Mouse (Mus musculus): ENCODE measurements around the gene Hoxb7. TPM values are rescaled to one million over a fixed set of nuclear protein-coding genes. Genes with fewer than 3 reads are reported as not detected.

The Hoxb7 gene
- total RNA-seq, 2 experiments from 2014 or later: not detected

DNA sequence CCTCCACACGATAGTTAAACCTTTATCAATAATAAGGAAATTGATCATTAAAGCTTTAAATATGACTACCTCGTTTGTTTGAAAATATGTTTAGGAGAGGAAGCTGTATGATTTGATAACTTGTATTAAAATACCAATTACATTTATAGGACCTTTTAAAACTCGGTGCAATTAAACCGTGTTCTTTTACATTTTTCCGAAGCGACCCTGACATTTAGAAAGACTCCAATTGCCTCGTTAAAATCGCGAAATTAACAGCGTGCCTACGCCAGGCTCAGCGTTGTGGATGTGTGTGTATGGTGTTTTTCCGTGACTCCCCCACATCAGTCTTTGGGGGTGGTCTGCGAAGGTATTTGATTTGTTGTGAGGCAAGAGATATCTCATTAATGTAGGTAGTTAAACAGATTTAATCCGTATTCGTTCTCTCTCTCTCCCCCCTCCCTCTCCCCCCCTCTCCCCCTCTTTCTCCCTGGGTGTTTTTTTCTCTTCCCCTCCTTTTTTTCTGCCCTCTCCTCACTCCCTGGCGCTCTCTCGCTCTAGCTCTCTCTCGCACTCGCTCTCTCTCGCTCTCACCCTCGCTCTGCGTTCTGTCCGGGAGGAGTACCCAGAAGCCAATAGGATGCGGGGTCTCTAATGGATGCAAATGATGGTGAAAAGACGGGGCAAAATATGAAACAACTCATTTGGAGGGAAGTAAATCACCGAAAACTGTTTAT is 4.4 kb upstream of the Hoxb7 start, which contains the start of gene Hoxb8:
Gene Hoxb8 (plus strand): TSS at position 51 of the 716 bp plus-strand sequence.
- intact Hi-C loops (cut with DNase I): loop anchor here (2.0 to 10.0 kb wide), 4 partner anchors 277 to 579 kb away; partner anchors contain the start of gene Igf2bp1

GRCm38 (mm10) chr11:96282795-96283430 is 3.5 kb upstream of the Hoxb7 start:
- intact Hi-C loops (cut with DNase I): loop anchor here (5.0 to 10.0 kb wide), 3 partner anchors 278 to 462 kb away; partner anchors contain the start of gene Igf2bp1
- no peak for DNase-seq (ENCODE audit: extremely low spot score in 1 of 2, low spot score in 2 of 2)

More for the DNA sequence above, 4.4 kb upstream of the Hoxb7 start, which contains the start of gene Hoxb8:
- DNase-seq (ENCODE audit: extremely low spot score in 1 of 2, low spot score in 2 of 2): no peak

GRCm38 (mm10) chr11:96284041-96284749 is 2.2 kb upstream of the Hoxb7 start:
- intact Hi-C loops (cut with DNase I): loop anchor here (5.0 to 10.0 kb wide), 3 partner anchors 279 to 461 kb away; partner anchors contain the start of gene Igf2bp1
- DNase-seq (ENCODE audit: extremely low spot score in 1 of 2, low spot score in 2 of 2): peak in 1 of 2 experiments; percentile 36

GRCm38 (mm10) chr11:96284774-96285734 is 1.4 kb upstream of the Hoxb7 start:
- intact Hi-C loops (cut with DNase I): loop anchor here (5.0 to 10.0 kb wide), 3 partner anchors 280 to 460 kb away; partner anchors contain the start of gene Igf2bp1

DNA sequence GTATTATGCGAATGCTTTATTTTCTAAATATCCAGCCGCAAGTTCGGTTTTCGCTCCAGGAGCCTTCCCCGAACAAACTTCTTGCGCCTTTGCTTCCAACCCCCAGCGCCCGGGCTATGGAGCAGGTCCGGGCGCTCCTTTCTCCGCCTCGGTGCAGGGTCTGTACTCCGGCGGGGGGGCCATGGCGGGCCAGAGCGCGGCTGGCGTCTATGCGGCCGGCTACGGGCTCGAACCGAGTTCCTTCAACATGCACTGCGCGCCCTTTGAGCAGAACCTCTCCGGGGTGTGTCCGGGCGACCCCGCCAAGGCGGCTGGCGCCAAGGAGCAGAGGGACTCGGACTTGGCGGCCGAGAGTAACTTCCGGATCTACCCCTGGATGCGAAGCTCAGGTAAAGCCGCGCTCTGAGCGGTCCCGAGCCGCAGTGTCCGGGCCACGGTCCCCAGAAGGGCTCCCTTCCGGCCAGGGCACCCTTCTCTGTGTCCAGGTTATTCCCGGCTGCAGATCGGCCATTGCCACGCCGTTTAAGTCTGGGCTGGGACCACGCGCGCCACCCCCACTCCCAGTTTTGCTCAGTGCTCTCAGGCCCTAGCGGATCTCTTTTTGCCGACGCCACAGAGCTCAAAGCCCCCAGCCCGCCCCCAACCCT is 439 bp downstream of the Hoxb7 start:
- intact Hi-C loops (cut with DNase I): loop anchor here (10.0 kb wide), 2 partner anchors 282 to 458 kb away; partner anchors contain the start of gene Igf2bp1

More at GRCm38 (mm10) chr11:96284774-96285734, 1.4 kb upstream of the Hoxb7 start:
- DNase-seq (ENCODE audit: extremely low spot score in 1 of 2, low spot score in 2 of 2): no peak

GRCm38 (mm10) chr11:96287411-96287810 is 988 bp downstream of the Hoxb7 start:
- DNase-seq (ENCODE audit: extremely low spot score in 1 of 2, low spot score in 2 of 2): no peak
- intact Hi-C loops (cut with DNase I): loop anchor here (10.0 kb wide), 2 partner anchors 283 to 457 kb away; partner anchors contain the start of gene Igf2bp1

More for the DNA sequence above, 439 bp downstream of the Hoxb7 start:
- DNase-seq (ENCODE audit: extremely low spot score in 1 of 2, low spot score in 2 of 2): no peak

DNA sequence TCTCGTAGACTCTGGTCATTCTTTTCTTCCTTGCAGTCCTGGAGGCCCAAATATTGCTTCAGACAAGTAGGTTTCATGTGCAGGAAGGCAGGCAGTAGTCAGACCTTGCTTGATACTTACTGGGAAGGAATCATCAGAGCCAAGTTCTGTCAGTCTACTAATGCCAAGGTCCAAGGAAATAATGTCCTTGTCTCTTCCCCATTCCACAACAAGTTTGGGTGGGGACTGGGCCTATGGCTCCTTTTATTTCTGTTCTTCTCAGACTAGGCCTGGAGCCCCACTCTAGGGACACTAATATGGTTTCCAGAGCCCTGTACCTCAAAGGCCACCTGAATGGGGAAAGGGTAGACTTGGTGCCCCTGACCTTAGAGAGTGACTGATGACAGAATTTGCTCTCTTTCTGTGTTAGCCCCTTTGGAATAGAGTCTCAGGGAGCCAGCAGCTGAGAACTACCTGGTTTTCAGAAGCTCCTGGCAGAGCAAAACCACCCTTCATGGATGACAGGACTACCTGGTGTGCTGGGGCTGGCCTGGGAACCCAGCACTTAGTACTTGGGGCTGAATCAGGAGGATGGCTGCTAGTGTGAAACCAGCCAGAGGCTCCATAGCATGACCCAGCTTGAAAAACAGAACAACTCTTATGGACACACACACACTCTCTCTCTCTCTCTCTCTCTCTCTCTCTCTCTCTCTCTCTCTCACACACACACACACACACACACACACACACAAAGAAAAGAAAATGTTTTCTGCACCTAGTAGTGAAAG is 2.2 kb downstream of the Hoxb7 start:
- intact Hi-C loops (cut with DNase I): loop anchor here (10.0 kb wide), 2 partner anchors 284 to 456 kb away; partner anchors contain the start of gene Igf2bp1
- DNase-seq (ENCODE audit: extremely low spot score in 1 of 2, low spot score in 2 of 2): no peak

GRCm38 (mm10) chr11:96289293-96289692 is 2.9 kb downstream of the Hoxb7 start:
- intact Hi-C loops (cut with DNase I): loop anchor here (10.0 kb wide), 2 partner anchors 284 to 456 kb away; partner anchors contain the start of gene Igf2bp1
- no peak for DNase-seq (ENCODE audit: extremely low spot score in 1 of 2, low spot score in 2 of 2)

- no peak for DNase-seq (ENCODE audit: extremely low spot score in 1 of 2, low spot score in 2 of 2)
- intact Hi-C loops (cut with DNase I): loop anchor here (5.0 to 10.0 kb wide), 3 partner anchors 62 to 455 kb away; partner anchors contain the start of genes Hoxb2 and Igf2bp1
These were observed 3.4 kb downstream of the Hoxb7 start for GRCm38 (mm10) chr11:96289837-96290236.

DNA sequence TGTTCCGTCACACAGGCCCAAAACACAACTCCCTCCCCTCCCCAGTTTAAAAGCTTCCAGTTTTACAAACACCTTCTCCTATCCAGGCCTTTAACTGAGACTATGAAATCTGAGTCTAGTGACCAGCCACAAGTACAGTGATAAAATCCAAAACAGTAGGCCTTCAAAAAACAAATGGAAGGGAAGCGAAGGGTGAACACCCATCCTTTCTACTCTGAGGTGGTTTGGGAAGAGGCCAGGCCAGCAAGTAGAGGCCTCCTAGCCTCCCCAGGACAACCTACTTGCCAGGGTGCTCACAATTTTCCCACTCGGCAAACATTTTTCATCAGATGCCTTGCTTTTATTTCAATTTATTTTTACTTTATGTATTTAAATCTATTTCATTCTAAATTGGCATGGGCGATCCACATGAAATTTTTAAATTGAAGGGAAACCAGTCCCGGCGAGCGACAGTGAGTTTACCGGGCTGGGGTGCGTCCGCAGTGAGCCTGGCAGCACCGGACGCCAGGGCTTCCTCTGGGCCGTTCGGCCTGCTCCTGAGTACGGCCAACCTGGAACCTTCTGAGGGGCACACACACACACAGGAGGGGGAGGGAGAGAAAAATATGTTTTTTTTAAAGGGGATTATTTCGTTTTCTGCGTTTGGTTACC is 4.4 kb downstream of the Hoxb7 start:
- no peak for DNase-seq (ENCODE audit: extremely low spot score in 1 of 2, low spot score in 2 of 2)
- intact Hi-C loops (cut with DNase I): loop anchor here (5.0 kb wide), 1 partner anchor 61 kb away; the partner anchor contains the start of gene Hoxb2

- DNase-seq (ENCODE audit: extremely low spot score in 1 of 2, low spot score in 2 of 2): no peak
- intact Hi-C loops (cut with DNase I): loop anchor here (5.0 kb wide), 1 partner anchor 60 kb away; the partner anchor contains the start of gene Hoxb2
These were observed 5.5 kb downstream of the Hoxb7 start, which contains the start of gene Hoxb6 for GRCm38 (mm10) chr11:96291681-96292564. Hoxb6 (plus strand) TSS chr11:96292476.

GRCm38 (mm10) chr11:96292565-96293301 is 6.3 kb downstream of the Hoxb7 start:
- intact Hi-C loops (cut with DNase I): loop anchor here (5.0 kb wide), 1 partner anchor 60 kb away; the partner anchor contains the start of gene Hoxb2
- no peak for DNase-seq (ENCODE audit: extremely low spot score in 1 of 2, low spot score in 2 of 2)

GRCm38 (mm10) chr11:96293302-96293921 is 7.0 kb downstream of the Hoxb7 start:
- DNase-seq (ENCODE audit: extremely low spot score in 1 of 2, low spot score in 2 of 2): no peak
- intact Hi-C loops (cut with DNase I): loop anchor here (5.0 kb wide), 1 partner anchor 59 kb away; the partner anchor contains the start of gene Hoxb2

Data from left cerebral cortex, postnatal 10 days (tissue).